Mouse (Mus musculus): ENCODE measurements around the gene Stxbp6. TPM values are rescaled to one million over a fixed set of nuclear protein-coding genes. Genes with fewer than 3 reads are reported as not detected.
A peak's percentile ranks its signal among the peaks of the same experiment; 100 is the strongest.

Gene Stxbp6
- polyA plus RNA-seq, 1 experiment from 2014 or later: 29.1 TPM

DNA sequence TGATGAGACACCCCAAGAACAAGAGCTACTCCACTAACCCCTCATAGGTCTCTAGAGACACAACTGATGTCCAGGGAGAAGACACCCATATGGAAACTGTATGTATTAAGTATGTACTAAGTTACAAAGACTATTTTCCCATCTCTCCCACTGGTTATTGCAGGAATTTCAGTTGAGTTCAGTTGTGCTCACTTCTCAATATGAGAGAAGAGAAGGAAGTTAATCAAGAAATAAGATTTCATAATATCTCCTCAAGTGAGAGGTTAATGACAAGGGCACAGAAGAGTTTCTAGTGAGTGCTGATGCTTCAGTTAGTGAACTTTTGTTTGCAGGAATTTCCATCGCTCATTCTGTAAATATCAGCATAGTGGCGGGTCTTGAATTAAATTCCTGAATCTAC is 124.0 kb downstream of the Stxbp6 start:
- H3K36me3 ChIP-seq (ENCODE audit: insufficient read depth, low read length): no peaks in the 10 kb centered on the region

DNA sequence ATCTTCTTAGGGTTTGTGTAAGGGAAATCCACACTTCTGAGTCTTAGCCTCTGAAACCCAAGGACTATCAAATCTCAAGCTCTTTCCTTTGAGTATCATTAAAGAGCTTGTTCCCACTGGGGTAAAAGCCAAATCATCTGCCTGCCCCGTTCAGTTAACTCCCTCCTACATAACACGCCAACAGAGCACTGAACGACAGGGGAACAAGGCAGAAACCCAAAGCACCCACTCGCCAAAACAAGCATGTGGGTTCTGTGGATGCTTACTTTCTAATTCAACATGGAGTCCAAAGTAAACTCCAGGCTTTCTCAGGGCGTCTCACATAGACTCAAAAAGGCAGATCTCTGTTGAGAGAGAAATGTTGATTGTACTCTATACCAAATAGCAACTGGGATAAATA is 126.7 kb downstream of the Stxbp6 start:
- Histone ChIP-seq H3K27me3 (ENCODE audit: insufficient read depth, low read length) (no peaks in the 10 kb centered on the region), H3K4me1 (ENCODE audit: insufficient read depth, low read length) (no peaks in the 10 kb centered on the region), H3K4me3 (ENCODE audit: low read length) (no peak overlapping the region), H3K27ac (ENCODE audit: low read length) (no peak overlapping the region), H3K36me3 (ENCODE audit: insufficient read depth, low read length) (no peaks in the 10 kb centered on the region), H3K4me2 (replicated peaks; ENCODE audit: low read depth, low read length) (no peak overlapping the region), H3K9me3 (ENCODE audit: low read length) (no peaks in the 10 kb centered on the region), H3K9ac (replicated peaks; ENCODE audit: low read length) (no peak overlapping the region)
- 72% methylated on average over 5 of the region's 5 CpGs for WGBS
- ATAC-seq (ENCODE audit: low FRiP score, low TSS enrichment): no peak

More for the DNA sequence above, 124.0 kb downstream of the Stxbp6 start:
- H3K4me1 ChIP-seq (ENCODE audit: insufficient read depth, low read length): no peaks in the 10 kb centered on the region
- no peaks in the 10 kb centered on the region for H3K9me3 ChIP-seq (ENCODE audit: low read length)
- H3K27ac ChIP-seq (ENCODE audit: low read length): no peak overlapping the region
- no peak overlapping the region for H3K4me2 ChIP-seq (replicated peaks; ENCODE audit: low read depth, low read length)
- no peak overlapping the region for H3K4me3 ChIP-seq (ENCODE audit: low read length)
- no peak overlapping the region for H3K9ac ChIP-seq (replicated peaks; ENCODE audit: low read length)
- ATAC-seq (ENCODE audit: low FRiP score, low TSS enrichment): no peak
- 89% methylated on average over 2 of the region's 2 CpGs for WGBS
- no peaks in the 10 kb centered on the region for H3K27me3 ChIP-seq (ENCODE audit: insufficient read depth, low read length)

DNA sequence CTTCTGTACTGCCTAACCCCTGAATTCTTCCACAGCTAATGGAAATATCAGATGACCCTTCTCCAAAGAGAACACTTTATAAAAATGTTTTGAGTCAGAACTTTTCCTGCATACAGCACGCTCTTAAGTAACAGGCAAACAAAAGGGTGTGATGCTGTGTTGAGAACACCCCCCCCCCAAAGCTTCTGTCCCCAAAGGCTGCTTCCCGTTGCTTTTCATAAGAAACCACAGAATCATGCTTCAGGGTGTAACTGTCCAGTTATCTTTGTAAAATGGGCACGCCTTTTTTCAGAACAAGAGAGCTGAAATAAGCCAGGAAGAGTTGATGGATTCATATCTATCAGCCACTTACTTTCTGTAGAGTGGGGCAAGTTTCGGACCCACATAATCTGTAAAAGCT is 134.2 kb downstream of the Stxbp6 start:
- no peaks in the 10 kb centered on the region for H3K36me3 ChIP-seq (ENCODE audit: insufficient read depth, low read length)
- H3K27me3 ChIP-seq (ENCODE audit: insufficient read depth, low read length): no peaks in the 10 kb centered on the region
- H3K9ac ChIP-seq (replicated peaks; ENCODE audit: low read length): no peak overlapping the region
- 85% methylated on average over 4 of the region's 4 CpGs for WGBS
- ATAC-seq (ENCODE audit: low FRiP score, low TSS enrichment): no peak
- H3K27ac ChIP-seq (ENCODE audit: low read length): no peak overlapping the region
- H3K4me2 ChIP-seq (replicated peaks; ENCODE audit: low read depth, low read length): no peak overlapping the region
- no peaks in the 10 kb centered on the region for H3K9me3 ChIP-seq (ENCODE audit: low read length)
- H3K4me1 ChIP-seq (ENCODE audit: insufficient read depth, low read length): peaks cover 6% of the 10 kb centered on the region; the same call in 1 of the 2 replicates
- no peak overlapping the region for H3K4me3 ChIP-seq (ENCODE audit: low read length)

DNA sequence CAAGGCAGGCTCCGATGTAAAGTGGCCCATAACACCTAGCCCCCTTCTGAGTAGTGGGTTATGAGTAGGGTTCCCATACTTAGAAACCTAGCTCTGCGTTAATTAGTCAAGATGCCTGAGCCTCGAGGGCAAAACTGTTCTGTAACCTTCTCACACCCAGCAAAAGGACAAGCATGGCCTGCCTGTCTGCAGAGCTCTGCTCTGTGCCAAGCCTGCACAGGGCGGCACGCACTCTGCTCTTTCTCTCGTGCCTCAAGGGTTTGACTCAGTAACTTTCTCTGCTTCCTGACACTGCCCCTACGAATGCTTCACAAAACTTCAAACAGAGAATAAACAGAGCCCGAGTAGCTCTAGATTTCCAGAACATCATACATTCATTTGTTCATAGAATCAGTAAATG is 135.4 kb downstream of the Stxbp6 start:
- no peak for ATAC-seq (ENCODE audit: low FRiP score, low TSS enrichment)
- H3K4me1 ChIP-seq (ENCODE audit: insufficient read depth, low read length): peaks cover 6% of the 10 kb centered on the region; the same call in 1 of the 2 replicates
- 76% methylated on average over 8 of the region's 8 CpGs for WGBS

DNA sequence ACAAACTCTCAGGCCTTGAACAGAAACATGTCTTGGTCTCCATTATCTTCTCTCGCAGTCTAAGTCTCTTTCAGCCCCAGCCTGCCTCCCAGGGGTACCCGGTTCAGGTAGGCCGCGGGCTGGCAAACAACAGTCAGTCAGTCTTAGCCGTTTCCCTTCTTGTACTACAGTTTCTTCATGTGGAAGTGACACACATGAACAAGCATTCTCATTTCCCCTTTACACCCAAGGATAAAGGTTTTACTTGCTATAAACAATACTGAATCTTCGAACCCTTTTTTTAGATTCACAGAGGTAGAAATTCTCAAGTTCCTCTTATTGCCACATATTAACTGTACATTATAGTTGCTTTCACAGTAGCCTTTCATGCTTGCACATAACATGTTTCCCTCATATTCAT is 141.6 kb downstream of the Stxbp6 start:
- WGBS: 81% methylated on average over 6 of the region's 6 CpGs
- H3K9ac ChIP-seq (replicated peaks; ENCODE audit: low read length): no peak overlapping the region
- H3K4me3 ChIP-seq (ENCODE audit: low read length): no peak overlapping the region
- ATAC-seq (ENCODE audit: low FRiP score, low TSS enrichment): no peak
- peaks cover 16% of the 10 kb centered on the region; the same call in 1 of the 2 replicates for H3K4me1 ChIP-seq (ENCODE audit: insufficient read depth, low read length)
- H3K27me3 ChIP-seq (ENCODE audit: insufficient read depth, low read length): no peaks in the 10 kb centered on the region
- H3K27ac ChIP-seq (ENCODE audit: low read length): no peak overlapping the region
- no peaks in the 10 kb centered on the region for H3K9me3 ChIP-seq (ENCODE audit: low read length)
- H3K4me2 ChIP-seq (replicated peaks; ENCODE audit: low read depth, low read length): no peak overlapping the region
- no peaks in the 10 kb centered on the region for H3K36me3 ChIP-seq (ENCODE audit: insufficient read depth, low read length)

More for the DNA sequence above, 135.4 kb downstream of the Stxbp6 start:
- Histone ChIP-seq H3K4me2 (replicated peaks; ENCODE audit: low read depth, low read length) (no peak overlapping the region), H3K4me3 (ENCODE audit: low read length) (no peak overlapping the region), H3K9ac (replicated peaks; ENCODE audit: low read length) (no peak overlapping the region), H3K27ac (ENCODE audit: low read length) (no peak overlapping the region), H3K27me3 (ENCODE audit: insufficient read depth, low read length) (no peaks in the 10 kb centered on the region), H3K9me3 (ENCODE audit: low read length) (no peaks in the 10 kb centered on the region), H3K36me3 (ENCODE audit: insufficient read depth, low read length) (no peaks in the 10 kb centered on the region)

DNA sequence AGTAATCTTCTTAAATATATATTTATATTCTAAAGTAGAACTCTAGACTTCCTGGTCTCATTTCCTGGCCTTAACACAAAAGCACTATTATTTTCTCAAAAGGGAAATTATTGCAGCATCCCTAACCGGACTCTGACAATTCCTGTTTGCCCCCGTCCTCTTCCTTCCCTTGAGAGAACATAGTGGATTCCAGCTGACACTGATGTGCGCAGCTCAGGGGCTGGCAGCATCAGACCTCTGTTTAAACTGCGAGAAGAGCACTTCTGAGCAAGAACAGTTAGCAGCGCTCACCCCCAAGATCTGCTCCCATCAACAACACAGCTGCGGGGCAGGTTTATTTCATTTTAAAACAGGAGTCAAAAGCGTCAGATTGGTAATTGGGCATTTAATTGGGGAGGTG is 142.8 kb downstream of the Stxbp6 start:
- no peaks in the 10 kb centered on the region for H3K27me3 ChIP-seq (ENCODE audit: insufficient read depth, low read length)
- WGBS: 82% methylated on average over 7 of the region's 7 CpGs

DNA sequence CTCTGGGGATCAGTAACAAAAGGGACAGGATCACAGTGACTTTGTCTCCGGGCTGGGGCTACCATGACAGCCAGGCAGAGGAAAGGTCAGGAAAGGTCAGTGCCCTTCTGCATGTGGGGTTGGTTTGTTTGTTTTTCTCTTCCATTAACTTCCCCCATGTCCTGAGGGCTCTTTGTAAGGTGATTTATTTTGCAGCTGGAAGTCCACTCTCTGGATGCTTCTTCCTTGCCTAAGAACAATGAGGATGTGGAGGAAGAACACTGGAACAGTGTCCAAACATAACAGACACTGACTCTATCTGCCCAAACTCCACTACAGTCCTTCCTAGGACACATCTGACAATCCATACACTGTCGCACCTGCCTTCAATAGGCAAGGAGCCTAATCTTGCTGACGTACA is 146.1 kb downstream of the Stxbp6 start:
- Histone ChIP-seq H3K4me1 (ENCODE audit: insufficient read depth, low read length) (peaks cover 16% of the 10 kb centered on the region; the same call in 1 of the 2 replicates), H3K9ac (replicated peaks; ENCODE audit: low read length) (no peak overlapping the region), H3K4me2 (replicated peaks; ENCODE audit: low read depth, low read length) (no peak overlapping the region), H3K4me3 (ENCODE audit: low read length) (no peak overlapping the region), H3K27ac (ENCODE audit: low read length) (no peak overlapping the region), H3K27me3 (ENCODE audit: insufficient read depth, low read length) (no peaks in the 10 kb centered on the region), H3K36me3 (ENCODE audit: insufficient read depth, low read length) (no peaks in the 10 kb centered on the region), H3K9me3 (ENCODE audit: low read length) (no peaks in the 10 kb centered on the region)
- peak; percentile 69 for ATAC-seq (ENCODE audit: low FRiP score, low TSS enrichment)
- WGBS: 45% methylated on average over 3 of the region's 3 CpGs

More for the DNA sequence above, 142.8 kb downstream of the Stxbp6 start:
- Histone ChIP-seq H3K9ac (replicated peaks; ENCODE audit: low read length) (no peak overlapping the region), H3K27ac (ENCODE audit: low read length) (no peak overlapping the region), H3K36me3 (ENCODE audit: insufficient read depth, low read length) (no peaks in the 10 kb centered on the region), H3K9me3 (ENCODE audit: low read length) (no peaks in the 10 kb centered on the region), H3K4me3 (ENCODE audit: low read length) (no peak overlapping the region), H3K4me2 (replicated peaks; ENCODE audit: low read depth, low read length) (no peak overlapping the region), H3K4me1 (ENCODE audit: insufficient read depth, low read length) (peaks cover 16% of the 10 kb centered on the region; the same call in 1 of the 2 replicates)
- 0 out of 2 replicates have a peak, but pooled peaks have one; percentile 53 for ATAC-seq (ENCODE audit: low FRiP score, low TSS enrichment)

DNA sequence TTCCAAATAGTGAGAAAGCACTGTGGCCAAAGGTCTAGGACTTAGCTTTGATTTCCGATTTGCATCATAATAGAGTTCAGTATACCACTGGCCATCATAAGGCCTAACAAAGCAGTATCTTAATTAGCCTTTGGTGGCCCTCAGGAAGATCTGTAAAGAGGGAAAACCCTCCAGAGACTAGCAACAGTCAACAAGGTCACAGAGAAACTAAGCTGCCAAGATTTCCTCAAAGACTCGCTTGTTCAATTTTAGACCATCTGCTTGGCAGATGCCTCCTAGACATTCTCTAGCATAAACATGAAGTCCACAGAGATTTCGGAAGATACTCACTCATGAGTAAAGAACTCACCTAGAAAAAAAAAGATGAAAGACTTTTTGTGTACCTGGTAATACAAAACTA is 148.6 kb downstream of the Stxbp6 start:
- Histone ChIP-seq H3K4me2 (replicated peaks; ENCODE audit: low read depth, low read length) (no peak overlapping the region), H3K4me1 (ENCODE audit: insufficient read depth, low read length) (peaks cover 12% of the 10 kb centered on the region; the same call in 1 of the 2 replicates), H3K36me3 (ENCODE audit: insufficient read depth, low read length) (no peaks in the 10 kb centered on the region), H3K27ac (ENCODE audit: low read length) (no peak overlapping the region), H3K9ac (replicated peaks; ENCODE audit: low read length) (no peak overlapping the region), H3K27me3 (ENCODE audit: insufficient read depth, low read length) (no peaks in the 10 kb centered on the region), H3K4me3 (ENCODE audit: low read length) (no peak overlapping the region), H3K9me3 (ENCODE audit: low read length) (no peaks in the 10 kb centered on the region)
- whole genome bisulfite sequencing: 88% methylated on average over 3 of the region's 3 CpGs
- ATAC-seq (ENCODE audit: low FRiP score, low TSS enrichment): no peak

DNA sequence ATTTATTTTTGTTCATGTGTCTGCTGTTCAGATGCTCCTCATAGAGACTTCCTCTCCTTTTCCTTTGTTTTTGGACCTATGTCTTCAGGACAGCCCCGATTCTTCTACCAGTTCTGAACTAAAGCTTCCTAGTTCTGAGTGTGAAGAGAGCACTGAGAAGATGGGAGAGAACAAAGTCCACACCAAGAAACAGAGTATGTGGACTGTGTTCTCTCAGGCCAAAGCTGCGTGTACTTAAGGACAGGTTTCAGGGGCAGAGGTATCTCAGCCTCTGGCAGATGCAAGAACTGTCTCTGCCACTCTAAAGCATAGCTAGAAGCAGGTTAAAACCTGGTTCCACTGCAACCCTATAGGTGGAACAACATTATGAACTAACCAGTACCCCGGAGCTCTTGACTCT is 151.2 kb downstream of the Stxbp6 start:
- no peak for ATAC-seq (ENCODE audit: low FRiP score, low TSS enrichment)
- H3K4me2 ChIP-seq (replicated peaks; ENCODE audit: low read depth, low read length): no peak overlapping the region
- no peaks in the 10 kb centered on the region for H3K36me3 ChIP-seq (ENCODE audit: insufficient read depth, low read length)
- no peak overlapping the region for H3K9ac ChIP-seq (replicated peaks; ENCODE audit: low read length)
- H3K4me1 ChIP-seq (ENCODE audit: insufficient read depth, low read length): peaks cover 1% of the 10 kb centered on the region; the same call in 1 of the 2 replicates
- H3K4me3 ChIP-seq (ENCODE audit: low read length): no peak overlapping the region
- H3K27me3 ChIP-seq (ENCODE audit: insufficient read depth, low read length): no peaks in the 10 kb centered on the region
- WGBS: 94% methylated on average over 3 of the region's 3 CpGs
- H3K27ac ChIP-seq (ENCODE audit: low read length): no peak overlapping the region
- no peaks in the 10 kb centered on the region for H3K9me3 ChIP-seq (ENCODE audit: low read length)

DNA sequence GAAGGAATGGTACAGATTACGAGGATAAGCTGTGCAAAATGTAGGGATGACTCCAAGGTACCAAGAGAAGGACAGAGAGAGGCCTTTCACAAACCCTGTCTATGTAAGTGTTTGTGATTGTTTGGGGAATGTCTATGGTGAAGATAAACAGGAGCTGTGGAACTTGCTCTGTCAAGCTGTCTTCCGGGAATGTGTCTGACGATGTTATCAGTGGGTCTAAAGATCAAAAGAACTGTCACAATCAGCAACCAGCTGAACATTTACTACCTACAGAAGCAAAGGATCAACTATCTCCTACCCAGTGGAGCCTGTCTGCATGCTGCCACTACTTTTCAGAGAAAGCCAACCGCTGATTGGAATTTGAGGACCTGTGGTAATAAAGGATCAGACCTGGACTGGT is 152.3 kb downstream of the Stxbp6 start:
- Histone ChIP-seq H3K4me3 (ENCODE audit: low read length) (no peak overlapping the region), H3K9ac (replicated peaks; ENCODE audit: low read length) (no peak overlapping the region), H3K36me3 (ENCODE audit: insufficient read depth, low read length) (no peaks in the 10 kb centered on the region), H3K4me2 (replicated peaks; ENCODE audit: low read depth, low read length) (no peak overlapping the region), H3K27me3 (ENCODE audit: insufficient read depth, low read length) (no peaks in the 10 kb centered on the region), H3K27ac (ENCODE audit: low read length) (no peak overlapping the region), H3K9me3 (ENCODE audit: low read length) (no peaks in the 10 kb centered on the region), H3K4me1 (ENCODE audit: insufficient read depth, low read length) (no peaks in the 10 kb centered on the region)
- no peak for ATAC-seq (ENCODE audit: low FRiP score, low TSS enrichment)
- 52% methylated on average over 4 of the region's 4 CpGs for WGBS
